Mouse (Mus musculus) hindbrain, embryonic 12.5 days (tissue): Measurements from ENCODE around the gene Slc5a8. TPM values are rescaled to one million over a fixed set of nuclear protein-coding genes. Genes with fewer than 3 reads are reported as not detected.

Experiments
- polyA plus RNA-seq: library from polyadenylated mRNA; unstranded; fragments of >200 nt; fragmentation: Nextera tagmentation; extraction: Ambion mirVana; gene quantifications from 2 replicates; pipeline ENCODE4 v1.2.1, GENCODE M21; 2016

Slc5a8 gene
- polyA plus RNA-seq, 1 experiment from 2014 or later = 0.04 TPM

Other genes with a start within 250 kb of the Slc5a8 start
- gene Spic, start 201.0 kb upstream of the Slc5a8 start, polyA plus RNA-seq = not detected in 2 replicates
- gene Arl1, start 155.1 kb upstream of the Slc5a8 start, polyA plus RNA-seq = 144 and 149 TPM in 2 replicates
- 15.8 and 20.0 TPM in 2 replicates for gene Utp20, start 59.2 kb upstream of the Slc5a8 start, polyA plus RNA-seq